Mouse (Mus musculus): ENCODE measurements around the gene Dock11. TPM values are rescaled to one million over a fixed set of nuclear protein-coding genes. Genes with fewer than 3 reads are reported as not detected.

The Dock11 gene
- total RNA-seq, 4 experiments from 2014 or later = 3.0 to 3.6 (median 3.2) TPM

DNA sequence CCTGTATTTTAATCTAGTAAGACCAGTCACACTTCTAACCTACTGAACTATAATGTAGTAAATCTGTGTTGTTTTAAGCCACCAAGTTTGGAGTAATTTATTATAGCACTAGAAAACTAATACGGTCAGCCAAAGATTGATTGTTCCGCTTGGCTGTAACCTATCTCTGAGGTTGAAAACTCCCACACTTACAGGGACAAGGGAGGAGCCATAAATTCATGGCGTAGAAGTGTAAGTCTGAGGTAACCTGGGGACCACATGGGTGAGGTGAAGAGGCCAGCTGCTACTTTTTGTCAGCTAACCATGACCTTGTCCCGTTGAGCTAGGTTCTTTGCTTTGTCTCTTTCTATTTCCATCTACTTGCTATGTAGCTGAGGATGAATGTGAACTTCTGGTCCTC, 61.5 kb downstream of the Dock11 start:
- DNase-seq (ENCODE audit: low spot score) = no peak

DNA sequence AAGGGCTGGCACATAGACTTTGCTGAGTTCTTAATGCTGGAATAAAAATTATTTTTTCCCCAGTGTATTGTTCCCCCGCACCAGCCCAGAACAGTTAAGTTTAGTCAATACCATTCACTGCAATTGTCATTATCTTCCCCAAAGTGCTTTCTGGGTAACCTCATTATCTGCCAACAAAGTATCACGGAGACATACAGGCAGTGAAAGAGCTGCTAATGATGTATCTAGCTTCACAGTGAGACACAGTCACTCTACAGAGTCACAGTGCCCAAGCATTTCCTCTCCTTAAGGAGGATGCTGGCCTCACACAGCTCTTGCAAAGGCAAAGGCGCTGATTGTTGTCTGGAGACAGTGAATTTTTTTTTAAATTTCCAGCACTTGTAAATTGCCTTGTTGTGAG, 63.3 kb downstream of the Dock11 start:
- no peak for DNase-seq (ENCODE audit: low spot score)

DNA sequence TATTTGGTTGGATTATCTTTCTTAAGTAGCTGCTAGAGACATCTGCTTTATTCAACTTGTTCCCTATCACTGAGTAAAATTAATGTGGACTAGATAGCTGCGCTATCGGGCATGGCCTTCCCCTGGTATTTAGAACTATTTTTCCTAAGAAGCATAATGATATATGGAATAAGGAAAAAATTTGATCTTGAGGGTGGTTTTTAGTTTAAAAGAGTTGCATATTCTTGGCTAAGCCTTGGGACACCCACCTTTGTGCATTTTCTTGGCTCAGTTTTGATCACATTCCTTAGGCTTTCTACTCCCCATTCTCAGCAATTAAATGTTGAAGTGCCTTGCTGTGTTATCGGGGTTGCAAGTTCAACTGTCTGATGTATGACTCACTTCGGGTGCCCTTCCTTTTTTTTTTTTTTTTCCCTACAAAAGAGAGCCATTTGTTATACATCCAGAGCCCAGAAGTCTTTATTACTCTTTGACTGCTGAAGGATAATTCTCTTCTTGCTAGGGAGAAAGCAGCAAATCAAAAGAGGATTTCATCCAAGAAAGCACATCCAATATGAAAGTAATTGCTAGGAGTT, 64.0 kb downstream of the Dock11 start:
- DNase-seq (ENCODE audit: low spot score) = no peak

DNA sequence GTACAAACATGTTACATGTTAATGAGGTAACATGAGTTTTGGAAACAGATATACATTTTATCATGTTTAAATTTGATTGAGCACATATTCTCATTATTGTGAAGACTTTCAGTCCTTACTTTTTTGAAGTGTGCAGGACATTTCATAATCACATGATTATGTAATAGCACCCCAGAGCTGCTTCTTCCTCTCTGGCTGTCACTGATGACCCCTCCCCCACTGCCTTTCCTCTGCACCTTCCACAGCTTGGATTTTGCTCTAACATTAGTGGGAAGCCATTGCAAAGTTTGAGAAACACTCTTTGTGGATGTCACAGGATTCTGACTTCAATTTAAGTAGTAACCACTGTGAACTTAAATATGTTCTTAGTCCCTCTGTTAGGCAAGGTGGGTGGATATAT, 67.6 kb downstream of the Dock11 start:
- DNase-seq (ENCODE audit: low spot score) = no peak

DNA sequence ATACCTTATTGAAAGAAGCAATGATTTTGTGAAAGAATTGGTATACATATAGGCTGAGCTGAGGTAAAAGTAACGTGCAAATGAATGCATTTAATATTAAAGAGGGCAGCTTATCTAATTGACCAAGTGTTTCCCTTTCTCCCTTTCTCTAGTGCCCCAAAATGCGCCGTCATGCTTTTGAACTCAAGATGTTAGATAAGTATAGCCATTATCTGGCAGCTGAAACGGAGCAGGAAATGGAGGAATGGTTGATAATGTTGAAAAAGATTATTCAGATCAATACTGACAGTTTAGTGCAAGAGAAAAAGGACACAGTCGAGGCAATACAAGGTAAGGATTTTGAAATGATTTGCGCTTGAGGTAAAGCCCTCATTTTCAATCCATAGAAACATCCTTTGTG, 74.5 kb downstream of the Dock11 start:
- no peak for DNase-seq (ENCODE audit: low spot score)

DNA sequence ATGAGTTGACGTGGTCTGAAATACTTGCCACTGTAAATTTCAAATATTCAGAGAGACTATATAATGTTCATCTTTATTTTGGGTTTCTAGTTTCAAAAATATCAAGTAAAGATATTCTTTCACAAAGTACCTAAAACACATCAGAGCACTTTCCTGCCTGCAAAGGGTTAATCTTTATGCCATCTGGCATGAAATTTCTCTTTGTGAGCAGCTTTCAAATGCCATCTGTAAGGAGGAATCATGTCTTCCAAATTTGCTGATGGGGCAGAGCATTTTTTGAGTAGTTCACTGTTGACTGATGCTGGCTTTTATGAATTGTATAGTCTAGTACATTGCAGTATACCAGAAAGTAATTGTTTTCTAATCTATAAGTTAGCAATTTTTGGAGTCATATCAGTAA, 80.6 kb downstream of the Dock11 start:
- DNase-seq (ENCODE audit: low spot score) = no peak

DNA sequence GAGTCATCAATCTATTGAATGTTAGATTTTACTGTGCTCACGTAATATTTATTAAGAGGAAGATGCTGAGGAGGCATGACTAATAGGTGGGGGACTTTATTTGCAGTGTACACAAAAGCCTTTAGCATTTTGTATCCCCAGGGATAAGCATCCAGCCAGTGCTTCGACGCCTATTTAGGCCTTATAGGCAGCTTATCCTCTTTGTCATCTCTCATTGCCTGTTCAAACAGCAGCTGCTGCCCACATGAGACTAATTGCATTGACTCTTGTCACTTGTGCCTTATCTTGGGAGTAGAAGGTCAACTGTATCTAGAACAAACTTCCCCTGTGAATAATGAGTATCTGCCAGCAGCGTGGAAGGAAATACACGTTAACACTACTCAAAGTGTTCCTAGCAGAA, 88.0 kb downstream of the Dock11 start:
- DNase-seq (ENCODE audit: low spot score) = no peak

DNA sequence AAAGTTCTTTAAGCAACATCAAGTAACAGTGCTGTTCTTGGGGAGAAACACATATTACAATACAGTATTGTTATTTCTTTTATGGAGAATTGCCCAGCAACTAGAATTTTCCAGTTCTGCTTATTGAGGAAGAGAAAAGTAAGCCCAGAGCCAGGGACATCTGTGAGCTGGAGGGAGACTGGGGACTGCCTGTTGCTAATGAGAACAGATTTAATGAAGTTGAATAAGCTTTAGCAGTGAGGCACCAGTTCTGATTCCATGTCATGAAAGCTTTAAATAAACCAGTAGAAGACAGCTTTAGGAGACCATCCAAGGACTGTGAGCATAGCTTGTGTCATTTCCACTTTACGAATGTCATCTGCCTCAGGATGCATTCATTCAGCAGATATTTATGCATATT, 99.3 kb downstream of the Dock11 start:
- DNase-seq (ENCODE audit: low spot score) = no peak

DNA sequence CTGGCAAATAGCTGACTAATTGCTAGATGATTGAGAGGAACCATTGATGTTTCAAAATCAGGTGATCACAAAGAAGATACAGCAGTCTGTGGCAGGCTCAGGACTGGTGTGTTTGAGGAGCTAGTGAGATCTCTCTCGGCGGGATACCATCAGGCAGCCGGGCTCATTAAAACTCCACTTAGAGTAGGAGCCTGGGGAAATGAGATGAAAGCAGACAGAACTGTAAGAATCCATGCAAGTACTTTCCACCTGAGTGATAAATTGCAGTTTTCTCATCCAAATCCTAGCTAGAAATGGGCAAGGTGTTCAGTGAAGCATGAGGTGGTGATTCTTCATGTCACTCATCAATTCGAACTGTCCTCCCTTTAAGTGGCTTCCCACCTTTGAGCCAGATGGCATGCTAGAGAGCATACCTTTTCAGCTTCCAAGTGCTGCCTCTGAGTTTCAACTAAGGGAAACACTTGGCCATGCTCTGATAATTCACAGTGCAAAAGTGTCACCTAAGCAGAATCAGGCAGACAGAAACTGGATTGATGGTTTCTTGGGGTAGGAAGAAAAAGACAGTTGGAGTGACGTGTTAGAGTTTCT, 102.0 kb downstream of the Dock11 start:
- DNase-seq (ENCODE audit: low spot score) = no peak

DNA sequence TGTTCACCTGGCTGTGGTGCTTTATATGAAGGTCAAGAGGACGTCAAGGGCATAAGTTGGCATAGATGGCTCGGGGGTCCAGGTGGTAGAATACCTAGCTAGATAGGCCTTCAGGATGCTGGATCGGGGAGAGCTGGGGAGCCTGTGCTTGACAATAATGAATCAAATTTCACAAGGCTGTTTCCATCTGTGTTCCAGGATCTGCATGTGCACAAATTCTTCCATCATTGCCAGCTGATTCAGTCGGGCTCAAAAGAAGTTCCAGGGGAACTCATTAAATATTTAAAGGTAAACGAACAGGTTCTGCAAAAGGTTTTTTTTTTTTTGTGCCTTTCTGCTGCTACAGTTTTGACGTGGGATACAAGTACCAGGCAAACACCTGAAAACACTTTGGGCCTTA, 105.6 kb downstream of the Dock11 start:
- DNase-seq (ENCODE audit: low spot score) = no peak

DNA sequence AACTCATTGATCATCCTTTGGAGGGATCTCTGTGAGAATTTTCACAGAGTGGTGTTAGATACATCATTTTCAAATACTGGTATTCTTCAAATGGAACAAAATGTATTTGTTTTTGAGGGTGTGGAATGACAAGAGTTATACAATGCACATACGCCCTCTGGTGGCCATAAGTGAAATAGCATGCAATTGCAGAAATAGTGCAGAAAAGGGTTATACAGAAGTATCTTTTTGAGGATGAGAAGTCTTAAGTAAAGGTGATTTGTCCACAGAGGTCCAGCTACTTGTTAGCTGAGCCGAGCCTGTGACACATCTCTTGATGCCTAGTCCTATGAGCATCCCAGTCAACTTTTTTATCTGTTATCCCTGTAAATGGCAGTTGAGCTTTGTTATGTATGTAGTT, 108.4 kb downstream of the Dock11 start:
- peak; percentile 13 for DNase-seq (ENCODE audit: low spot score)

DNA sequence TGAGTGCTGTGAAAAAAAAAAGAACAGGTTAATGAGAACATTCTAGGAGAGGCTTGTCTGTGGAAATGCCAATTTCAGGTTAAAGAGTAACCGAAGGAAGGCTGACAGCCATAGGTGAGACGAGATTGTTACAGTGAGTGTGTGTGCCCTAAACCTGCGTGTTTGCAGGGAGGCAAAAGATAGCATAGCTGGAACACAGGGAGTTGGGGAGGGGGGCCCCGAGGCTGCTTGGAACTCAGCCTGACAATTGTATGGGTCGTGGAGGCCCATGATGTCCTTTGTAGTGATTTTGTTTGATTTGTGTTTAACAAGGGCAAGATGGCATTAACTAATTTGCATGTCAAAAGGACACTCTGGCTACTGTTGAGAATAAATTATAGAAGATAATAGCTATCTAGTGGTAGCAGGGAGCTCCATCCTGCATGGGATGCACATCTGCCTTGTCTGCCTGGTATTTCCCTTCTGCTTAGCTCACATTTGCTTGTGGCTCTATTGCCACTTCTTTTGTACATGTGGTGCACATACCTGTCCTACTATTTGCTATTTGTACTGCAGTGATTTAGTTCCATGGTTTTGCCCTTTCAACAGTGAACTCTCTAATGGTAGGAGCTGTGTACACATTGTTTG, 109.3 kb downstream of the Dock11 start:
- no peak for DNase-seq (ENCODE audit: low spot score)

DNA sequence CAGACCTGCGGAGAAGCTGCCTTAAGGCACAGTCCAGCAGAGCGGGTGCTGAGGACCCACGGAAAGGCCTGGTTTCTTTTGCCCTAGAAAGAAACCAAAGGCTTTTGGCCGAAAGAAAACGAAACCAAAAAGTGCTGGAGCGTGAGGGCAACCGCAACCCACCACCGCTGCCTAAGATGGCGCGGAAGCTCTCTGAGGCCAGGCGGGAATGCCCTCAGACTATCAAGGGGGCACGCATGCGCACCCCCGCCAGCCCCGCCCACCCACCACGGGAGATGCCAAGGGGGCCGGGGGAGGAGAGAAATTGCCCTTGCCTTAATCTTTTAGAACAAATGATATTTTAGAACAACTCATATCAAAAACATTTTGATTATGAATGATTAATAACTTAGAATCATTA, 137.0 kb downstream of the Dock11 start:
- no peak for DNase-seq (ENCODE audit: low spot score)

DNA sequence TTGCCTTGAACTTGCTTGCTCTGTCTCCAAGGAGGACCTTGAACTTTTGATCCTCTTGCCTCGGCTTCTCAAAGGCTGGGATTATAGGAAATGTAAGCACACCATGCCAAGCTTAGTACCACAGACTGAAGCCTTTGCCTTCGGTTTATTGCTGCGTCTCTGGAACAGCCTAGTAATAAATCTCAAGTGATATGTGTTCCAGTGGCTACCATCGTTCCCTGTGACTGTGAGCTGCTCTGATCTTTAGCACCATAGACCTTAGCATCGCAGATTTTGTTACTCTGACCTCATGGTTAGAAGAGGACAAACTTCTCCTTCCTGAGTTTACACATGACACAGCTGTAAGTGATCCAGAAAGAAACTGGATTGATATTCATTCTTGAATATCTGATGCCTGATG, 142.5 kb downstream of the Dock11 start:
- no peak for DNase-seq (ENCODE audit: low spot score)

DNA sequence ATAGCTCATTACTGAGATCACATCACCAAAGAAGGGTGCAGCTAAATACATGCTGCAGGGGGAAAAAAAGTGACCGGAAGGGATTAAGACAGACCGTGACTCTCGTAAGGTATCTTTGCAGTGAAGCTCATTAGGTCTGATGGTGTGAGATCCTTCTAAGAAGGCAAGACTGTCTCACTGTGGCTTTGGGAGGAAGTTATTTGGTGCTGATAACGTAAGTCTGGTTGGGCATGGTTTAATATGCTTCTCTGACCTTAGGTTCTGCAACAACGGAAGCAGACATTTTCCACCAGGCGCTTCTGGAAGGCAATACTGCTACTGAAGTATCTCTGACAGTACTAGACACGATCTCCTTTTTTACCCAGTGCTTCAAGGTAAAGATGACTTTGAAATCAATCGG, 145.4 kb downstream of the Dock11 start:
- no peak for DNase-seq (ENCODE audit: low spot score)

DNA sequence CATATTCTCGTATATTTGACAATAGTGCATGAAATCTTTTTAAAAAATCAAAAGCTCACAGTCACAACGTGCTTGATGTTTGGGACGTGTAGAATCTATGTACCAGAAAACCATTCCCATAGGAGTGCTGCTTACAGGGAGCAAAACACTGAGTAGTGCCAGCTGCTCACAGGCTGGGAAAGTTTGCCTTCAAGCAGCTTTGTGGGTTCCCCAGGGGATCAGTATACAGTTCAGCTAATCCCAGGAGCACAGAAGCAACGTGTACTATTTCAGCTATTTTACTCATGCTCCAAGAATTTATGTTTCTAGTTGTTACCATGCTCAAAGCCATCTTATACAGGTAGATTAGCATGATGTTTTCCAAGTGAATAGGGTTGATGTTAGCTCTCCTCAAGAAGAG, 157.1 kb downstream of the Dock11 start:
- DNase-seq (ENCODE audit: low spot score) = no peak

DNA sequence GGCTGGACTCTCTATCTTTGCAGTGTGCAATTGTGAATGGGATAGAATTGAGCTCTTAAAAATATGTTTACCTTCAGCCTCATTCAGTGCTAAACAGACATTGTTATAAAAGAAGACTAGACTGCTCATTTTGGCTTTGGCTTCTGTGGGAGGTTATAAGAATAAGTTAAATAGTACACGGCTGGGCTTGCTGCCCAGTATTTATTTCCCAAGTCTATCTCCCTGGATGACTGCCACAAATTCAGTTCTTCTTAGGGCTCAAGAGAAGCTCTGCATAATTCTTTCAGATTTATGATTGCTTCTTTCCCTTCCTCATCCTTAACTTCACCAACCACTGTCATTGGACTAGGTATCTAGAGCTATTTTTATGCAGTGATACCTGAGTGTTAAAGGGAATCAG, 158.8 kb downstream of the Dock11 start:
- peak; percentile 35 for DNase-seq (ENCODE audit: low spot score)

DNA sequence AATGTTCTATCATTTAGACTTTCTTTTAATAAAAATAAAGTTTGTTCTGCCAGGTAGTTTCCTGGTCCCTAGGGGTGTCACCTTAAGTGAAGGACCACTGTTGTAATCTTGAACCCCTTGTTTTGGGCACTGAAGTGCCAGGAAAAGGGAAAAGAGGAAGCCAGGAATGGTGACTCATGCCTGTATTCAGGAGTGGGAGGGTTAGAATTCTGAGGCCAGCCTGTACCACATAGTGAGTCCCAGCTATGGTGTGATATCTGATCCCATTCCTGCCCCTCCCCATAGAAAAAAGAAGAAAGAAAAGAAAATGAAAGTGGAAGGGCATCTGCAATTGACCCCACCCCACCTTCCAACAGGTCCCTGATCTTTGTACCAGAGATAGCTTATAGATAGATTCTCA, 161.7 kb downstream of the Dock11 start:
- no peak for DNase-seq (ENCODE audit: low spot score)

DNA sequence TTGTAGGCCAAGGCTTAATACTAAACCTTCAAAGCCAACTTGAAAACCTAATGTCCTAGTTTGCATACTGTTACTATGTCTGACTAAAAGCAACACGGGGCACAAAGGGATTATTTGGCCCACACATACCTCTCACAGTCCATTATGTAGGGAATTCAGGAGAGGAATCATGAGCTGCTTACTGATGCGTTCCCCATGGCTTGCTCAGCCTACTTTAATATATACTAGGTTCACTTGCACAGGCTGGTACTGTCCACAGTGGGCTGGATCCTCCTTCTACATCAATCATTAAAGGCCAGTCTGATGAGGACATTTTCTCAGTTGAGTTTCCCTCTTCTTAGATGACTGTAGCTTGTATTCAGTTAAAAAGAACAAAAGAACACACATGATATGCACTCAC, 185.4 kb downstream of the Dock11 start:
- DNase-seq (ENCODE audit: low spot score) = no peak

DNA sequence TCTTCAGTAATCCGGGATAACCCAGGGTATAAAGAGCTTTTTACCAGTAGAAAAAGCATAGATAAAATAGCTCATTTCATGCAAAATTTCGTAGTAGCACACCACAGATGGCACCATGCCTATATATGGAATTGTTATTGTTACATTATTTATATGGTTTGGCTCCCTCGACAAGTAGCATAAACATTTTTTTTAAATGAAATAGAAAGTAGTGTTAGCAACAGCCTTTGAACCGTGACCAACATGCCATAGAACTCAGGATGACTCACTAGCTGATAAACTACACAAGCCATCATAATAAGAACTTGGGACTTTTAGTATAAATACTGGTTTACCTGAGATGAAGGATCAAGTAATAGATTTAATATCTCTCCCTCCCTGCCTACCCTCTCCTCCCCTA, 188.5 kb downstream of the Dock11 start:
- DNase-seq (ENCODE audit: low spot score) = no peak

DNA sequence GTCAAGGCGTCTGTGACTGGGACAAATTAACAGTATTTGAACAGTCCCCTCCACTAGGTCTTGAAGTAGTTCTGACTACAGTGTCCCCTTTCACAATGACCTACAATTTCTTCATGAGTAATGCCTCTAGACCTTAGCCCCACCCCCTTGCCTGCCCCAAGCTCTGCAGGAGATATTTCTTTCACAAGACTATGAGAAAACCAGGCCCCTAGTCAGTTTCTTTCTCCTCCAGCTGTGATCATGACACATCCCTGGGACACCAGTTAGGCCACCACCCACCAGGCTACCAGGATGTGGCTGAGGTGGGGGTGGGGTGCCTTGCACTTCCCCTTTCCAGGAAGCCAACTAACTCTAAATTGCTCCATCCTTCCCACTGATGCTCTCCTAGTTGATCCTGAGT, 194.3 kb downstream of the Dock11 start:
- DNase-seq (ENCODE audit: low spot score) = peak; percentile 5

DNA sequence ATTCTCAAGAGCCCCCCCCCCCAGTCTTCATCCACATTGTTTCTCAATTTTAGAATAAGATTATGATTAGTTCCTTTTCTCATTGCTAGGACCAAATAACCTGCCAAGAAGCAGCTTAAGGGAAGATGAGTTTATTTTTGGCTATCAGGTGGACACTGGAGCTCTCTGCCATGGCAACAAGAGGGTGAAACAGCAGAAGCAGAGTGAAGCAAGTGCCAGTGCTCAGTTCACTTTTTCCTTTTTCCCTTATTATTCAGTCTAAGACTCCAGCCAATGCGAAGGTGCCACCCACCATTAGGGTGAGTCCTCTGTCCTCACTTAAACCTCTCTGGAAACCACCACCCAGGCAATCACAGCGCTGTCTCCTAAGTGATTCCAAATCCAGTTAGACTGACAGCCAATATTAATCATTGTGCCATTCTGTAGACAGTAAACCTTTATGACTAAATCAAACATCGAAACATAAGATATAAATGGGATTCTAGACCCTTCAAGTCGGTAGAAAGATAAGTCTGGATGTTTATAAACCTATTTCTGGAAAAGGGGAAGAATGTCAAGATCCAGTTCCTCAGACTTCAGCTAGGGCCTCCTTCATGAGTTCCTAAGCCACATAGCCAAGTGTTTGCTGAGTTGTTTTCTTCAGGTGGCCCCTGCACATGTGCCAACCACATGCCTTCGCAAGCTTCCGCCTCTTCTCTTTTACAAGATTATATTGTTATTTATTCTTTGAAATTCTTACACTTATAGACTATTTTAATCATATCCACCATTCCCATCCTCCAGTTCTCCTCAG, 200.0 kb downstream of the Dock11 start:
- no peak for DNase-seq (ENCODE audit: low spot score)

DNA sequence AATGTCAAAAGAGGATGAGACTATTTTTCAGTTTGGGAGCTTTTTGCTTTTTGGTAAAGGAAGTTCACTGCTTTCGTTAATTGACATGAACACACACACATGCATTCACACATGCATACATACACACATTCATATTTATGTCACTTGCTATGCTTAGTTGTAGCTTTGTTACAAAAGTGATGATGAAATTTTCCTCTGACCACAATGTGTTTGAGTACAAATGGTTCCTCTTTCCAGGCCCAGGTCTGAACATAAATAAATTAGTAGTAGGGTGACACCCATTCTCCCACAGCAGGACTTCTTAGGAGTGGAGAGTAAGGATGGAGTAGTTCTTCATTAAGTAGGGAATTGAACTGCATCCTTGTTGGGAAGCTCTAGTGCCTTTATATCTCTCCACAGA, 212.3 kb downstream of the Dock11 start:
- no peak for DNase-seq (ENCODE audit: low spot score)
